Mouse (Mus musculus) myocyte (in vitro differentiated cells): ENCODE results near the gene Pold3.

Source experiments
- CEBPB ChIP-seq: IDR thresholded peaks from 2 replicates; pipeline ENCODE4 v1.6.1; 2011; ENCODE audit warnings: mild to moderate bottlenecking, moderate library complexity; ENCODE audit not compliant: poor library complexity, insufficient read depth, severe bottlenecking
- E2F4 ChIP-seq: IDR thresholded peaks from one replicate; pipeline ENCODE4 v1.6.1; 2011; ENCODE audit warnings: mild to moderate bottlenecking, control low read depth, moderate library complexity; ENCODE audit not compliant: insufficient read depth
- MAX ChIP-seq: IDR thresholded peaks from one replicate; pipeline ENCODE4 v1.6.1; 2011; ENCODE audit warnings: low read depth, mild to moderate bottlenecking, control low read depth
- MYOD1 ChIP-seq, 3 experiments: IDR thresholded peaks; one replicate each; pipeline ENCODE4 v1.6.1; 2011; ENCODE audit warnings: control low read depth in 2 of 3, low read depth in 2 of 3, mild to moderate bottlenecking in 2 of 3, moderate library complexity in 1 of 3; ENCODE audit not compliant: insufficient read length in 2 of 3, control insufficient read depth in 1 of 3
- MYOG ChIP-seq, 3 experiments: IDR thresholded peaks; one replicate each; pipeline ENCODE4 v1.6.1; 2011; ENCODE audit warnings: control low read depth in 2 of 3, low read depth in 2 of 3, mild to moderate bottlenecking in 2 of 3; ENCODE audit not compliant: insufficient read length in 2 of 3, control insufficient read depth in 1 of 3, insufficient read depth in 1 of 3
- POLR2A ChIP-seq: IDR thresholded peaks from one replicate; pipeline ENCODE4 v1.6.1; 2011; ENCODE audit warnings: low read depth, mild to moderate bottlenecking, control low read depth, moderate library complexity; ENCODE audit not compliant: insufficient read length
- POLR2AphosphoS2 ChIP-seq: IDR thresholded peaks from one replicate; pipeline ENCODE4 v1.6.1; 2011; ENCODE audit warnings: low read depth, control low read depth; ENCODE audit not compliant: insufficient read length
- REST ChIP-seq: IDR thresholded peaks from one replicate; pipeline ENCODE4 v1.6.1; 2011; ENCODE audit warnings: mild to moderate bottlenecking, control low read depth, moderate library complexity; ENCODE audit not compliant: insufficient read depth, insufficient read length
- SRF ChIP-seq: IDR thresholded peaks from one replicate; pipeline ENCODE4 v1.6.1; 2011; ENCODE audit warnings: low read depth; ENCODE audit not compliant: control insufficient read depth, insufficient read length
- TCF12 ChIP-seq: IDR thresholded peaks from one replicate; pipeline ENCODE4 v1.6.1; 2011; ENCODE audit warnings: mild to moderate bottlenecking, control low read depth; ENCODE audit not compliant: poor library complexity, insufficient read depth, severe bottlenecking
- TCF3 ChIP-seq: IDR thresholded peaks from one replicate; pipeline ENCODE4 v1.6.1; 2011; ENCODE audit warnings: low read depth, control low read depth; ENCODE audit not compliant: insufficient read length
- USF1 ChIP-seq: IDR thresholded peaks from one replicate; pipeline ENCODE4 v1.6.1; 2011; ENCODE audit warnings: low read depth, mild to moderate bottlenecking, control low read depth, moderate library complexity

GRCm38 (mm10) chr7:100100031-100100595 is 21.3 kb downstream of the Pold3 start:
- TF ChIP-seq TCF12: no peak
- TF ChIP-seq USF1: no peak
- no peak for TF ChIP-seq POLR2A
- TF ChIP-seq MYOG (IDR thresholded peaks at IDR 0.05; ENCODE audit: control insufficient read depth in 1 of 3, insufficient read depth in 1 of 3, insufficient read length in 2 of 3, low read depth in 2 of 3): no peak
- no peak for TF ChIP-seq MAX
- no peak for TF ChIP-seq POLR2AphosphoS2
- no peak for TF ChIP-seq E2F4
- no peak for TF ChIP-seq TCF3
- TF ChIP-seq CEBPB: no peak
- TF ChIP-seq MYOD1 (IDR thresholded peaks at IDR 0.05; ENCODE audit: control insufficient read depth in 1 of 3, insufficient read length in 2 of 3, low read depth in 2 of 3): no peak
- TF ChIP-seq SRF: no peak
- no peak for TF ChIP-seq REST
